Mouse (Mus musculus): ENCODE results near the gene Angptl8. TPM values are rescaled to one million over a fixed set of nuclear protein-coding genes. Genes with fewer than 3 reads are reported as not detected.
"Not testable (repeated sequence)": the region's sequence is repeated elsewhere in the genome, so short reads cannot be mapped to it uniquely, and the experiment has no call there.

Gene Angptl8
- 0.26 and 1.1 TPM in 2 replicates for polyA plus RNA-seq (2016; fragmentation: Nextera tagmentation; extraction: Ambion mirVana)

DNA sequence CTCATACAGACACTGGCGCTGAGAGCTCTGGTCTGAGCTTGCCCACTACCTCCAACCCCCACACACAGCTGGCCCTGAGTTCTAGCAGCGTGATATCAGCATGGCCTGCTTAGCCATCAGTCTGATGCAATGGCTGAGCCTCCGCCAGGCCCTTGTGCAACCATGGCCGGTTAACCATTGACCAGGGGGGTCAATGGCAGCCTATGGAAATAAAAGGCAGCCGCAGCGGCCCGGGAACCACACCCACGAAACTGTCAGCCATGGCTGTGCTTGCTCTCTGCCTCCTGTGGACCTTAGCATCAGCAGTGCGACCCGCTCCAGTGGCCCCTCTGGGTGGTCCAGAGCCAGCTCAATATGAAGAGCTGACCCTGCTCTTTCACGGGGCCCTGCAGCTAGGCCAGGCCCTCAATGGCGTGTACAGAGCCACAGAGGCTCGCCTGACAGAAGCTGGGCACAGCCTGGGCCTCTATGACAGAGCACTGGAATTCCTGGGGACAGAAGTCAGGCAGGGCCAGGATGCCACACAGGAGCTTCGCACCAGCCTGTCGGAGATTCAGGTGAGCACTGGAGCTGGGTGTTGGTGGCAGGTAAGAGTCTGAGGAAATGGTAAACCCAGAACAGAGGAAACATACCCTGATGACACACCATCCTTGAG, at the start of gene Angptl8:
Angptl8 (plus strand) TSS at position 253 of the 655 bp plus-strand sequence.
- Histone ChIP-seq H3K9me3 (replicated peaks) (no peaks in the 10 kb centered on the region), H3K36me3 (peaks cover 15% of the 10 kb centered on the region; the same call in 1 of the 2 replicates), H3K4me1 (no peaks in the 10 kb centered on the region), H3K4me2 (replicated peaks) (no peak within 1 kb of the TSS), H3K27ac (no peak within 1 kb of the TSS), H3K27me3 (no peaks in the 10 kb centered on the region), H3K9ac (no peak within 1 kb of the TSS), H3K4me3 (no peak within 1 kb of the TSS)
- ATAC-seq (ENCODE audit: low FRiP score): no peak
- 73% methylated on average over 15 of the region's 15 CpGs for WGBS

DNA sequence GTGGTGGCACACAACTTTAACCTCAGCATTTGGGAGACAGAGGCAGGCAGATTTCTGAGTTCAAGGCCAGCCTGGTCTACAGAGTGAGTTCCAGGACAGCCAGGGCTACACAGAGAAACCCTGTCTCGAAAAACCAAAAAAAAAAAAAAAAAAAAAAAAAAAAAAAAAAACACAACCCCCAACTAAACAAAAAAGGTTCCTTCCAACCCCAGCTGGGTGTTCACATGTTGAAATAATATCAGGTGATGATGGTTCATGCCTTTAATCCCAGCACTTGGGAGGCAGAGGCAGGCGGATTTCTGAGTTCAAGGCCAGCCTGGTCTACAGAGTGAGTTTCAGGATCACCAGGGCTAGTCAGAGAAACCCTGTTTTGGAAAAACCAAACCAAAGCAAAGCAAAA, 49.0 kb upstream of the Angptl8 start:
- H3K4me2 ChIP-seq (replicated peaks); H3K27ac ChIP-seq; H3K36me3 ChIP-seq; H3K9ac ChIP-seq; H3K4me1 ChIP-seq; ATAC-seq (ENCODE audit: low FRiP score); H3K4me3 ChIP-seq; H3K27me3 ChIP-seq; H3K9me3 ChIP-seq (replicated peaks): not testable (repeated sequence)
- WGBS: 78% methylated on average over 2 of the region's 2 CpGs

DNA sequence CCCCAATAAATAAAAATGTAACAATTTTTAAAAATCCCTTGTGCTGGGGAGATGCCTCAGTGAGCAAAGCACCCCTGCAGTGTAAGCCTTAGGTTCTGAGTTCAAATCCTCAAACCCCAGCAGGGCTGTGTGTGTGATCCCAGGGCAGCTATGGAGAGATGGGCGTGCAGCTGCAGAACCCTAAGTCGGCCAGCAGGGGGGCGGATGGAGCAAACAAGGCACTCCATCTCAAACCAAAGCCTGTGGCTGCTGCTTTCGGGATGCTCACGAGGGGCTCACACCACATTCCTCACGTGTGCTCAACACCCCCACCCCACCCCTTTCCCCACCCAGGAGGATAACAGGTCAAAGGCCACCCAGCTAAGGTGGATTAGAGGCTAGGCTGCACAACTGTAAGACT, 48.4 kb upstream of the Angptl8 start:
- Histone ChIP-seq H3K9ac (no peak overlapping the region), H3K36me3 (0 out of 2 replicates have a peak, but pooled peaks cover 9% of the 10 kb centered on the region), H3K27me3 (no peaks in the 10 kb centered on the region), H3K4me2 (replicated peaks) (no peak overlapping the region), H3K9me3 (replicated peaks) (no peaks in the 10 kb centered on the region), H3K27ac (no peak overlapping the region), H3K4me1 (0 out of 2 replicates have a peak, but pooled peaks cover 2% of the 10 kb centered on the region), H3K4me3 (no peak overlapping the region)
- peak; percentile 38; the same call in 1 of the 2 replicates for ATAC-seq (ENCODE audit: low FRiP score)
- WGBS: 9% methylated on average over 6 of the region's 6 CpGs

DNA sequence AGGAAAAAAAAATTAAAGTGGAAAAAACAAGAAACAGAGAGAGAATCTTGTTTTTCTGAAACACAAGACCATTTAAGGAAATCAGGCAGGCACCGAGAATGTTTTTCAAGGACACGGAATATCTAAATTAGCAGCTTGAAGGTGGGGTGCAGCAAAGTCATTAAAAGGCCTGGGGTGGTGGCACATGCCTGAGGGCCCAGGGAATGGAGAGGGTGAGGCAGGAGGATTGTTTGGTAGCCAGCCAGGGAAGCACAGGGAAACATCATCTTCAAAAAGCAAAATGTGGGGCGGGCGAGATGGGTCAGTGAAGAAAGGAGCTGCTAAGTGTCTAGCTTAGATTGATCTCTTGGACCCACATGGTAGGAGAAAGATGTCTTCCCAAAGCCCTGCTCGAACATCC, 47.7 kb upstream of the Angptl8 start:
- H3K27ac ChIP-seq: no peak overlapping the region
- 0 out of 2 replicates have a peak, but pooled peaks cover 4% of the 10 kb centered on the region for H3K4me1 ChIP-seq
- H3K9me3 ChIP-seq (replicated peaks): no peaks in the 10 kb centered on the region
- H3K4me2 ChIP-seq (replicated peaks): no peak overlapping the region
- ATAC-seq (ENCODE audit: low FRiP score): no peak
- H3K4me3 ChIP-seq: no peak overlapping the region
- 0 out of 2 replicates have a peak, but pooled peaks cover 9% of the 10 kb centered on the region for H3K36me3 ChIP-seq
- no peaks in the 10 kb centered on the region for H3K27me3 ChIP-seq
- H3K9ac ChIP-seq: no peak overlapping the region
- 90% methylated on average over 5 of the region's 5 CpGs for WGBS

DNA sequence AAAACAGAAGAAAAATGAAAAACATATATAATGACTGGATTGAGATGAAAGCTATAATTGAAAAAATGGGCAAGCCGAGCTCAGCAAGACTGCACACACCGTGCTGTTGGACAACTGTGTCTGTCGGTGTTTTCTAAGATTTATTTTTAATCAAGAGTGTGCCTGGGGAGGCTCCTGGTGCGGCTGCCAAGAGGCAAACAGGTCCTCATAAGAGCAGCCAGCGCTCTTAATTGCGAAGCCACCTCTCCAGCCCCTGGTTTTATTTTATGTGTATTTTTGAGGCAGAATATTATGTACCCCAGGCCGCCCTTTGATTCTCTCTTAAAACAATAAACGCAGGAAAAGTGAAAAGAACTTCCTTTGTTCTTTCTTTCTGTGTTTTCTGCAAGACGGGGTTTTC, 47.1 kb upstream of the Angptl8 start:
- H3K4me2 ChIP-seq (replicated peaks): no peak overlapping the region
- no peak overlapping the region for H3K4me3 ChIP-seq
- no peak overlapping the region for H3K27ac ChIP-seq
- no peaks in the 10 kb centered on the region for H3K9me3 ChIP-seq (replicated peaks)
- 0 out of 2 replicates have a peak, but pooled peaks cover 7% of the 10 kb centered on the region for H3K4me1 ChIP-seq
- 88% methylated on average over 9 of the region's 9 CpGs for WGBS
- no peaks in the 10 kb centered on the region for H3K27me3 ChIP-seq
- H3K36me3 ChIP-seq: 0 out of 2 replicates have a peak, but pooled peaks cover 8% of the 10 kb centered on the region
- no peak for ATAC-seq (ENCODE audit: low FRiP score)
- no peak overlapping the region for H3K9ac ChIP-seq

DNA sequence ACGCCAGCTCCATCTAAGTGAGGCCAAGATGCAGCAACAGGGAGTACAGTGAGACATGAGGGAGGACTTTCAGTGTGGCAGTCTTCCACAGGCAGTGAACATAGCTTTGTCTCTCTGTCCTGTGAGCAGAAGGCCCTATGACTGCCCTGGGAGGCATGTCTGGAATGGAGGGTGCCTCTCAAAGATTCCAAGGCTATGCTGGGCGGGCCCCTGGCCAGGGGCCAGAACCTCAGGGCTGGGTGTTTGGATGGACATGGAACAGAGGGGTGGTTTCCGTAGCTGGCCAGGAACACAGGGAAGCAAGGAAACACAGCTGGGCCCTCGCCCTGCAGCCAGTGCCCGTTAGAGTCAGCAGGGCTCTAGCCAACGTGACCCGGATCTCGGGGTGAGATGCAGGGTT, 43.4 kb upstream of the Angptl8 start:
- 88% methylated on average over 8 of the region's 8 CpGs for WGBS
- no peak overlapping the region for H3K27ac ChIP-seq

DNA sequence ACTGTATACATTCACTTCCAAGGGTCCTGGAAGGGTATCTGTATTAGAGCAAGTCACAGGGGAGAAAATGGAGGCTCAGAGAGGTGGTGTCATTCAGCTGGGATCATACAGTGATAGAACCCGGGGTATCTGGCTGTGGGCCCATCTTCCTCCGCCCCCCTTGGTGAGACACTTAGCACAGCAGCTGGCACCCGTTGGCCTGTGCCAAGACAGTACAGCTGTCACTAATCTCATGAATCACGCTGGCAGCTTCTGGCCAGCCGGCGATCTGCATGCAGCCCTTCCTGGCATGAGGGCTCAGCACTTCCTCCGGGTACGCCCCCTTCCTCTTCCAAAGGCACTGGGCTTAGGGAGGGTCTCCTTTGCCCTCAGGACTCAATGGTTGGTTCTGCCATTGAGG, 42.7 kb upstream of the Angptl8 start:
- Histone ChIP-seq H3K4me3 (no peak overlapping the region), H3K36me3 (peaks cover 18% of the 10 kb centered on the region), H3K27ac (no peak overlapping the region), H3K4me1 (peaks cover 16% of the 10 kb centered on the region), H3K4me2 (replicated peaks) (no peak overlapping the region), H3K9ac (no peak overlapping the region), H3K9me3 (replicated peaks) (no peaks in the 10 kb centered on the region), H3K27me3 (no peaks in the 10 kb centered on the region)
- peak; percentile 60 for ATAC-seq (ENCODE audit: low FRiP score)
- WGBS: 71% methylated on average over 8 of the region's 8 CpGs

More for the DNA sequence above, 43.4 kb upstream of the Angptl8 start:
- peaks cover 18% of the 10 kb centered on the region for H3K36me3 ChIP-seq
- H3K4me3 ChIP-seq: no peak overlapping the region
- ATAC-seq (ENCODE audit: low FRiP score): no peak
- H3K9me3 ChIP-seq (replicated peaks): no peaks in the 10 kb centered on the region
- no peaks in the 10 kb centered on the region for H3K27me3 ChIP-seq
- H3K4me1 ChIP-seq: peaks cover 17% of the 10 kb centered on the region
- H3K9ac ChIP-seq: no peak overlapping the region
- no peak overlapping the region for H3K4me2 ChIP-seq (replicated peaks)

DNA sequence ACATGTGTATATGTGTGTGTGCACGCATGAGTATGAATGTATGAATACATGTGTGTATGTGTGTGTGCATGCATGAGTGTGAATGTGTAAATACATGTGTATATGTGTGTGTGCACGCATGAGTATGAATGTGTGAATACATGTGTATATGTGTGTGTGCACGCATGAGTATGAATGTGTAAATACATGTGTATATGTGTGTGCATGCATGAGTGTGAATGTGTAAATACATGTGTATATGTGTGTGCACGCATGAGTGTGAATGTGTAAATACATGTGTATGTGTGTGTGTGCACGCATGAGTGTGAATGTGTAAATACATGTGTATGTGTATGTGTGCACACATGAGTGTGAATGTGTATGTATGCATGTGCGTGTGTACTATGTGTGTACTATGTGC, 41.8 kb upstream of the Angptl8 start:
- Histone ChIP-seq H3K4me1 (peaks cover 21% of the 10 kb centered on the region), H3K36me3 (peaks cover 18% of the 10 kb centered on the region)
- H3K27me3 ChIP-seq; H3K9ac ChIP-seq; H3K4me2 ChIP-seq (replicated peaks); ATAC-seq (ENCODE audit: low FRiP score); H3K9me3 ChIP-seq (replicated peaks); H3K27ac ChIP-seq; H3K4me3 ChIP-seq: not testable (repeated sequence)
- WGBS: 96% methylated on average over 6 of the region's 6 CpGs

DNA sequence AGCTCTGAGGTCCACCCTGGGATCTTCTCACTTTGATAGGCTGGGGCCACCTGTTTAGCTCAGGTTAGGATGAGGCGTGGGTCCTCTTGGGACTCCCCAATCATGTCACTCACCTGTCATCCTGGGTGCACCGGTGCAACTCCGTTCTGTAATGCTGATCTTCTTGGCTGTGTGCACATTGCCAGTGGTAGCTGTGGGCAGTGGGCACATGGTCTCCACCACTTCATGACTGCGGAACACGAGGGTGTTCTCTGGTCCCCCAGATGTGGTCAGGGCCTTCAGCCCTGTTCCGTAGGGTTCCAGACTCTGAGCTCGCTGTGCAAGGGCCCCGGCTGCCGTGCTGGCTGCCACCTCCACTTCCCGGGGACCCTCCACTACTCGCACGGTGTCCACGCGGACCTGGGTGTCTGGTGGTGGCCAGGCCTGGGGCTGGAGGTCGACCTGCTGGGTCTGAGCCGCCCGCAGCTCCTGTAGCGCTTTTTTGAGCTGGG, 40.9 kb upstream of the Angptl8 start:
- no peak overlapping the region for H3K4me2 ChIP-seq (replicated peaks)
- no peak overlapping the region for H3K9ac ChIP-seq
- no peak overlapping the region for H3K27ac ChIP-seq
- peaks cover 6% of the 10 kb centered on the region; the same call in 1 of the 2 replicates for H3K27me3 ChIP-seq
- WGBS: 94% methylated on average over 18 of the region's 18 CpGs
- H3K4me3 ChIP-seq: no peak overlapping the region
- H3K9me3 ChIP-seq (replicated peaks): no peaks in the 10 kb centered on the region
- no peak for ATAC-seq (ENCODE audit: low FRiP score)
- peaks cover 27% of the 10 kb centered on the region for H3K4me1 ChIP-seq
- peaks cover 18% of the 10 kb centered on the region for H3K36me3 ChIP-seq

DNA sequence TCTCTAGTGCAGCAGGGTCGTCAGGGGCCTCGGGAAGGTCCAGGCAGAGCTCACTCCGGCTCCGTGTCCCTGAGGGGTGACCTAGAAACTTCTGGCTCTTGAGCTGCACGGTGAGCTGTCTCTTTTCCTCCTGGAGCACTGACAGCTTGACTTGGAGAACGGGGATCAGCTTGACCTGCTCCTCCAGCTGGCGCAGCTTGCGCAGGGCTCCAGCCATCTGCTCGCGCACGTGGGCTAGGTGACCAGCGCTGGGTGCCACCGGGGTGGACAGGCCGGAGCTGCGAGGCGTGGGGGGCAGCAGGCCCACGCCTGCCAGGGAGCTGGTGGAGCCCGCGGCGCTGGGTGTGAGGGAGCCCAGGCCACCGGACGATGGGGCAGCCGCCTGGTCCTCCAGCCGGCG, 40.4 kb upstream of the Angptl8 start:
- Histone ChIP-seq H3K36me3 (peaks cover 18% of the 10 kb centered on the region), H3K4me3 (no peak overlapping the region), H3K4me2 (replicated peaks) (no peak overlapping the region), H3K9ac (no peak overlapping the region), H3K4me1 (peaks cover 27% of the 10 kb centered on the region), H3K27me3 (peaks cover 6% of the 10 kb centered on the region; the same call in 1 of the 2 replicates), H3K9me3 (replicated peaks) (no peaks in the 10 kb centered on the region), H3K27ac (no peak overlapping the region)
- no peak for ATAC-seq (ENCODE audit: low FRiP score)
- WGBS: 95% methylated on average over 25 of the region's 25 CpGs

DNA sequence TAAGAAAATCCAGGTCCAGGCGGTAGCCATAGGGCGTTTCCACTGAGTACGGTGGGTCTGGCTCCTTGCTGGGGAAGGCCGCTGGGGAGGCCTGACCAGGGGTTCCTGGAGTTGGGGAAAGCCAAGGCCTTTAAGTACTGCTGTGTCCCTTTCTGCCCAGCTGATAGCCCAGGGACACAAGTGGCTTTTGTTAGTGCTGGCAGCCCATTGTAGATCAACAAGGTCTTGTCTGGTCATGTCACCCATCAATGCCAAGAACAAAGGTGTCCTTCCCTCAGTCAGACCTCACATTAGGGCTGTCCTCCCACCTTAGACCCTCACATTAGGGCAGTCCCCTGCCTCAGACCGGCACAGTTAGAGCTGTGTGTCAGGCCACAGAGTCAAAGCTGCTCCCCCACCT, 39.7 kb upstream of the Angptl8 start:
- WGBS: 73% methylated on average over 5 of the region's 5 CpGs
- Histone ChIP-seq H3K4me2 (replicated peaks) (peak overlapping the region; percentile 32; the same call in 1 of the 2 replicates), H3K27ac (no peak overlapping the region), H3K36me3 (peaks cover 18% of the 10 kb centered on the region), H3K9me3 (replicated peaks) (no peaks in the 10 kb centered on the region), H3K9ac (no peak overlapping the region), H3K27me3 (peaks cover 6% of the 10 kb centered on the region; the same call in 1 of the 2 replicates), H3K4me3 (no peak overlapping the region), H3K4me1 (peaks cover 27% of the 10 kb centered on the region)
- ATAC-seq (ENCODE audit: low FRiP score): no peak

DNA sequence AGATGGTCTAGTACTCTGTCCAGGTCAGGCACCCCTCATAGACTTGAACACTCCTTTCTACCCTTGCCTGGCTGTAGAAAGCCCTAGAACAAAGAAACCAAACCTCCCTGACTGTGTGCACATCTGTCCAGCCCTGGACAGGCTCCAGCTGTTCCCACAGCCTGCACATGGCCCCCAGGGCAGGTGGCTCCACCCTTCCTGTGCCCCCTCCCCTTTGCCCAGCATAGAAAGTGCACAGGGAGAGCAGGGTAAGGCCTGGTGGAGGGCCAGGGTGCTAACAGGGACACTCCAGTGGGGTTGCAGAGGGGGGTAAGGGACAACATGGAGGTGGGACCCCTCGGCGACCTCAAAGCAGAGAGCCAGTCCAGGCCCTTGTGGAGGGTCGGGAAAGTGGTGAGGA, 39.1 kb upstream of the Angptl8 start:
- no peak overlapping the region for H3K27ac ChIP-seq
- H3K36me3 ChIP-seq: peaks cover 18% of the 10 kb centered on the region
- H3K4me3 ChIP-seq: no peak overlapping the region
- no peak for ATAC-seq (ENCODE audit: low FRiP score)
- peaks cover 27% of the 10 kb centered on the region for H3K4me1 ChIP-seq
- H3K9me3 ChIP-seq (replicated peaks): no peaks in the 10 kb centered on the region
- 0 out of 2 replicates have a peak overlapping the region, but pooled peaks have one; percentile 18 for H3K9ac ChIP-seq
- peak overlapping the region; percentile 32 for H3K4me2 ChIP-seq (replicated peaks)
- peaks cover 6% of the 10 kb centered on the region; the same call in 1 of the 2 replicates for H3K27me3 ChIP-seq
- 75% methylated on average over 3 of the region's 3 CpGs for WGBS

DNA sequence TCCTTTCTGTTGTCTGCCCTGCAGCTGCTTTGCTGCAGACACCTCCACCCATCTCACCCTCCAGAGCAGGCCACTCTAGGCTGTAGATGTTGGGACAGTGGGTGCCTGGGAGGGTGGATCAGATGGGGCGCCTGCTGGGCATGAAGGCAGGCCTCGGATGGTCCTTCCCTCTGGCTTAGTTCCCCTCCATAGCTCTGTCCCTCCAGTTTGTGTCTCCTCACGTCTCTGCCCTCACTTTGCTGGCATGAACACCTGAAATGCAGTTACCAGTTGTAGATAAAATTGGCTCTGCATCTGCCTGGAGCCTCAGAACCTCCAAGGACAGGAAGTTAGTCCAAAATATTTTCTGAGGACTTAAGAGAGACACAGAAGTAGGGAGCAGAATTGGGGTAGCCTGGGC, 38.4 kb upstream of the Angptl8 start:
- WGBS: 71% methylated on average over 3 of the region's 3 CpGs
- no peak for ATAC-seq (ENCODE audit: low FRiP score)
- Histone ChIP-seq H3K36me3 (peaks cover 18% of the 10 kb centered on the region), H3K9me3 (replicated peaks) (no peaks in the 10 kb centered on the region), H3K4me1 (peaks cover 27% of the 10 kb centered on the region), H3K9ac (no peak overlapping the region), H3K4me2 (replicated peaks) (peak overlapping the region; percentile 80; the same call in 1 of the 2 replicates), H3K27ac (no peak overlapping the region), H3K4me3 (peak overlapping the region; percentile 59), H3K27me3 (peaks cover 6% of the 10 kb centered on the region; the same call in 1 of the 2 replicates)

All from hindbrain, embryonic 12.5 days (tissue).